Mouse (Mus musculus): ENCODE results near the gene Col6a4. TPM values are rescaled to one million over a fixed set of nuclear protein-coding genes. Genes with fewer than 3 reads are reported as not detected.

Col6a4 gene
- polyA plus RNA-seq, 2 experiments = 0.12 to 0.53 TPM

GRCm38 (mm10) chr9:106119075-106119474 lies 22.5 kb upstream of the Col6a4 start:
- no peak overlapping the region for H3K9ac ChIP-seq (ENCODE audit: low read depth, low read length, severe bottlenecking)
- no peak for TF ChIP-seq POLR2A (IDR thresholded peaks at IDR 0.05; ENCODE audit: borderline replicate concordance, extremely low read depth, insufficient read depth, insufficient read length)
- H3K27me3 ChIP-seq (ENCODE audit: control insufficient read depth, insufficient read depth, low read length) = no peaks in the 10 kb centered on the region
- no peaks in the 10 kb centered on the region for H3K4me1 ChIP-seq (ENCODE audit: control insufficient read depth, insufficient read depth, low read length)
- no peak for ATAC-seq (ENCODE audit: low FRiP score, low read depth)
- no peak overlapping the region for H3K27ac ChIP-seq (replicated peaks; ENCODE audit: low read depth, low read length)
- no peak overlapping the region for H3K4me2 ChIP-seq (replicated peaks; ENCODE audit: low read depth, low read length, severe bottlenecking)
- H3K4me3 ChIP-seq (replicated peaks; ENCODE audit: low read length) = no peak overlapping the region
- DNase-seq (ENCODE audit: low spot score) = no peak
- 80% methylated on average over 9 of the region's 9 CpGs for WGBS
- H3K36me3 ChIP-seq (ENCODE audit: control insufficient read depth, insufficient read depth, low read length) = no peaks in the 10 kb centered on the region
- no peaks in the 10 kb centered on the region for H3K9me3 ChIP-seq (ENCODE audit: control insufficient read depth, low read length)

- Histone ChIP-seq H3K9me3 (ENCODE audit: control insufficient read depth, low read length) (no peaks in the 10 kb centered on the region), H3K9ac (ENCODE audit: low read depth, low read length, severe bottlenecking) (no peak overlapping the region), H3K4me2 (replicated peaks; ENCODE audit: low read depth, low read length, severe bottlenecking) (no peak overlapping the region), H3K4me3 (replicated peaks; ENCODE audit: low read length) (no peak overlapping the region), H3K27me3 (ENCODE audit: control insufficient read depth, insufficient read depth, low read length) (no peaks in the 10 kb centered on the region), H3K36me3 (ENCODE audit: control insufficient read depth, insufficient read depth, low read length) (no peaks in the 10 kb centered on the region), H3K27ac (replicated peaks; ENCODE audit: low read depth, low read length) (no peak overlapping the region), H3K4me1 (ENCODE audit: control insufficient read depth, insufficient read depth, low read length) (no peaks in the 10 kb centered on the region)
- DNase-seq (ENCODE audit: low spot score) (no peak), ATAC-seq (ENCODE audit: low FRiP score, low read depth) (no peak)
- no peak for TF ChIP-seq POLR2A (IDR thresholded peaks at IDR 0.05; ENCODE audit: borderline replicate concordance, extremely low read depth, insufficient read depth, insufficient read length)
- WGBS = 21% methylated on average over 13 of the region's 13 CpGs
Observed at GRCm38 (mm10) chr9:106115801-106116424, 19.3 kb upstream of the Col6a4 start.

GRCm38 (mm10) chr9:106112770-106113423 lies 16.3 kb upstream of the Col6a4 start:
- Histone ChIP-seq H3K9ac (ENCODE audit: low read depth, low read length, severe bottlenecking) (no peak overlapping the region), H3K27ac (replicated peaks; ENCODE audit: low read depth, low read length) (no peak overlapping the region), H3K4me1 (ENCODE audit: control insufficient read depth, insufficient read depth, low read length) (no peaks in the 10 kb centered on the region), H3K9me3 (ENCODE audit: control insufficient read depth, low read length) (no peaks in the 10 kb centered on the region), H3K27me3 (ENCODE audit: control insufficient read depth, insufficient read depth, low read length) (no peaks in the 10 kb centered on the region), H3K36me3 (ENCODE audit: control insufficient read depth, insufficient read depth, low read length) (no peaks in the 10 kb centered on the region), H3K4me3 (replicated peaks; ENCODE audit: low read length) (no peak overlapping the region), H3K4me2 (replicated peaks; ENCODE audit: low read depth, low read length, severe bottlenecking) (no peak overlapping the region)
- 38% methylated on average over 10 of the region's 10 CpGs for WGBS
- no peak for TF ChIP-seq POLR2A (IDR thresholded peaks at IDR 0.05; ENCODE audit: borderline replicate concordance, extremely low read depth, insufficient read depth, insufficient read length)
- DNase-seq (ENCODE audit: low spot score) (peak; percentile 54), ATAC-seq (ENCODE audit: low FRiP score, low read depth) (0 out of 2 replicates have a peak, but pooled peaks have one; percentile 44)

GRCm38 (mm10) chr9:106106241-106106640 lies 9.7 kb upstream of the Col6a4 start:
- Histone ChIP-seq H3K36me3 (ENCODE audit: control insufficient read depth, insufficient read depth, low read length) (no peaks in the 10 kb centered on the region), H3K4me1 (ENCODE audit: control insufficient read depth, insufficient read depth, low read length) (no peaks in the 10 kb centered on the region), H3K27ac (replicated peaks; ENCODE audit: low read depth, low read length) (no peak overlapping the region), H3K4me3 (replicated peaks; ENCODE audit: low read length) (no peak overlapping the region), H3K9ac (ENCODE audit: low read depth, low read length, severe bottlenecking) (no peak overlapping the region), H3K9me3 (ENCODE audit: control insufficient read depth, low read length) (no peaks in the 10 kb centered on the region), H3K27me3 (ENCODE audit: control insufficient read depth, insufficient read depth, low read length) (no peaks in the 10 kb centered on the region), H3K4me2 (replicated peaks; ENCODE audit: low read depth, low read length, severe bottlenecking) (no peak overlapping the region)
- 77% methylated on average over 9 of the region's 9 CpGs for WGBS
- no peak for TF ChIP-seq POLR2A (IDR thresholded peaks at IDR 0.05; ENCODE audit: borderline replicate concordance, extremely low read depth, insufficient read depth, insufficient read length)
- DNase-seq (ENCODE audit: low spot score) (no peak), ATAC-seq (ENCODE audit: low FRiP score, low read depth) (no peak)

GRCm38 (mm10) chr9:106104401-106104800 lies 7.8 kb upstream of the Col6a4 start:
- WGBS = 82% methylated on average over 7 of the region's 7 CpGs
- H3K27ac ChIP-seq (replicated peaks; ENCODE audit: low read depth, low read length) = no peak overlapping the region

More at GRCm38 (mm10) chr9:106104401-106104800, 7.8 kb upstream of the Col6a4 start:
- no peak for DNase-seq (ENCODE audit: low spot score)
- Histone ChIP-seq H3K4me1 (ENCODE audit: control insufficient read depth, insufficient read depth, low read length) (no peaks in the 10 kb centered on the region), H3K4me3 (replicated peaks; ENCODE audit: low read length) (no peak overlapping the region), H3K9me3 (ENCODE audit: control insufficient read depth, low read length) (no peaks in the 10 kb centered on the region), H3K27me3 (ENCODE audit: control insufficient read depth, insufficient read depth, low read length) (no peaks in the 10 kb centered on the region), H3K36me3 (ENCODE audit: control insufficient read depth, insufficient read depth, low read length) (no peaks in the 10 kb centered on the region), H3K4me2 (replicated peaks; ENCODE audit: low read depth, low read length, severe bottlenecking) (no peak overlapping the region), H3K9ac (ENCODE audit: low read depth, low read length, severe bottlenecking) (no peak overlapping the region)
- TF ChIP-seq POLR2A (IDR thresholded peaks at IDR 0.05; ENCODE audit: borderline replicate concordance, extremely low read depth, insufficient read depth, insufficient read length) = no peak
- no peak for ATAC-seq (ENCODE audit: low FRiP score, low read depth)

Data from limb, embryonic 14.5 days (tissue).